Mouse (Mus musculus): Measurements from ENCODE around the gene Dclre1c.

The Dclre1c gene

DNA sequence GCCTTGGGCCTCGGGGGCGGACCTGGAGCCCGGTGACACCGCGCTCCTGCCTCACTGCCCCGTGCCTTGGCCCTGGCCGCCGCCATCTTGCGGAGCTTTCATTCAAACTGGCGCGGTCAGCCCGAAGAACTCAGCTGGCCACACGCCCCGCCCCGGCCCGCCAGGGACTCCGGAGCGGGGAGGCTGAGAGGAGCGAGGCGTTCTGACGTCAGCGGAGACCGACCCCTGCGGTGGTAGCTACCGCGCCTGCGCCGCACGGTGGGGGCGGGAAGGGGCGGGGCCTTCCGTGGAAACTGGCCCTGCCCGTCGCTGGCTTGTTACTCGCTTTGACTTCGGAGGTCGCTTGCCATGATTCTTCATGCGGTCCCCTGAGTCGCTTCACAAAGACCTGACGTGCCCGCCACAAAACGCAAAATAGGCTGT lies 50.9 kb downstream of the Dclre1c start, which contains the start of gene Suv39h2:
Gene Suv39h2, minus strand, starts transcription at position 171 of the 423 bp plus-strand sequence.
- peak; percentile 92 for DNase-seq (ENCODE audit: low read depth, low spot score)

- no peak for DNase-seq (ENCODE audit: low read depth, low spot score)
Measured at GRCm38 (mm10) chr2:3475746-3476251, 51.9 kb downstream of the Dclre1c start.

GRCm38 (mm10) chr2:3480239-3480638 lies 56.3 kb downstream of the Dclre1c start:
- no peak for DNase-seq (ENCODE audit: low read depth, low spot score)

GRCm38 (mm10) chr2:3489816-3490215 lies 65.9 kb downstream of the Dclre1c start:
- DNase-seq (ENCODE audit: low read depth, low spot score): no peak

- DNase-seq (ENCODE audit: low read depth, low spot score): no peak
Measured at GRCm38 (mm10) chr2:3493833-3494409, 70.0 kb downstream of the Dclre1c start.

DNA sequence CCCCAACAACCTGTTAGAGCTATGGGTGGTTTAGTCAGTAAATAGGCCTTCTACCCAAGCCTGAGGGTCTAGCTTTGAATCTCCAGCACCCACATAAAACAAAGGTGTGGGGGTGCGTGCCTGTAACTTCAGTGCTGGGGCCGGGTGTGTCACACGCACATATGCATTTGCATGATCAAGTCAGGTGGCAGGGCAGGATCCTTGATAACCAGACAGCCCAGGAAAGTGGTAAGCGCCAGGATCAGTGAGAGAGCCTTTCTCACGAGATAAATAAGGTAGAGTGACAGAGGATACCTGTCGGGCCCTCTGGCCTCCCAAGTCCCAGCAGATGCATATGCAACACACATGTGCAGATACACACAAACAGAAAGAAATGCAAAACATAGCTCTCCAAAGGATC lies 75.6 kb downstream of the Dclre1c start:
- DNase-seq (ENCODE audit: low read depth, low spot score): no peak

DNA sequence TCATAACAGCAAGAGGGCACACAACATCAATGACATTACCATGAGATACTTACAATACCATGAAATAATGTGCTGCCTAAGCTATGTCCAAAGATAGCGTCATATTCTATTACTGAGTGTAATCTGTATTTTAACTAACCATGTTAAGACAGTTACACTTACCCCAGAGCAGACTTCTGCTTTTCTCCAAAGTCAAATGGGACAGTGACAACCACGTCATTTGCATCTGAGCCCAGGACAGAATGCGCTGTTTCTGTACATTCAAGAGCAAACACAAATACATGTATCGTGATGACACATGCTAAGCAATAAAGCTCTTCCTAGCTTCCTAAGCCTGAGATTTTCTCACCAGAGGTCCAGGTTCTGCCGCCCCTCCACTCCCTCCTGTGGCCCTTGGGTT lies 77.0 kb downstream of the Dclre1c start:
- DNase-seq (ENCODE audit: low read depth, low spot score): no peak

- peak; percentile 11 for DNase-seq (ENCODE audit: low read depth, low spot score)
Measured at GRCm38 (mm10) chr2:3512076-3512475, 88.1 kb downstream of the Dclre1c start.

- DNase-seq (ENCODE audit: low read depth, low spot score): peak; percentile 98
Measured at GRCm38 (mm10) chr2:3512552-3513454, 88.9 kb downstream of the Dclre1c start, which contains the start of the genes Gm45902, Hspa14 and Cdnf. Gm45902 (minus strand) TSS chr2:3512790. Hspa14 (minus strand) TSS chr2:3512814. Cdnf (plus strand) TSS chr2:3513030.

Data from skeletal muscle tissue, adult 2 months (tissue).